Mouse (Mus musculus): Measurements from ENCODE around the gene Vmn1r223. TPM values are rescaled to one million over a fixed set of nuclear protein-coding genes. Genes with fewer than 3 reads are reported as not detected.

Vmn1r223 gene
- polyA plus RNA-seq, 1 experiment from 2014 or later, result not detected

DNA sequence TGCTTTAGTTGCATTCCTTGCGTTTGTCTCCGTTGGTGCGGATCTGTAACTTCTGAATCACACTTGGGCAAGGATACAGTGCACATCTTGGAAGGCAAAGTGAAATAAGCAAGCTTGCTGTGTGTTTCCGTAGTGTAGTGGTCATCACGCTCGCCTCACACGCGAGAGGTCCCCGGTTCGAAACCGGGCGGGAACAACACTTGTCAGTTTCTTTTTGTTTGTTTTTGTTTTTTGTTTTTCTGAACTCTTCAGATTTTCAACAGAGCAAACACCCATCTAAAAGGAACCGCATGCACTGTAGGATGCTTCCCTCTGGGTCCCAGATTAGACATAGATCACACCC, 53.0 kb downstream of the Vmn1r223 start:
- Histone ChIP-seq H3K36me3 (ENCODE audit: control insufficient read depth, insufficient read depth, low read length) (no peaks in the 10 kb centered on the region), H3K27ac (ENCODE audit: low read length) (no peak overlapping the region), H3K4me1 (ENCODE audit: control insufficient read depth, insufficient read depth, low read length) (no peaks in the 10 kb centered on the region), H3K4me3 (ENCODE audit: low read length) (peak overlapping the region; percentile 59), H3K4me2 (ENCODE audit: low read depth, low read length) (peak overlapping the region; percentile 61), H3K27me3 (replicated peaks; ENCODE audit: control insufficient read depth, insufficient read depth, low read length) (no peaks in the 10 kb centered on the region), H3K9me3 (ENCODE audit: control insufficient read depth, low read length) (no peaks in the 10 kb centered on the region), H3K9ac (ENCODE audit: low read depth, low read length) (peak overlapping the region; percentile 53)
- peak; percentile 62 for ATAC-seq
- WGBS, result under 1% methylated on average over 13 of the region's 13 CpGs

Other genes starting within 250 kb of the Vmn1r223 start
- gene Vmn1r213, start 239.5 kb upstream of the Vmn1r223 start, polyA plus RNA-seq (2015; fragmentation: Nextera tagmentation; extraction: Ambion mirVana), result not detected in 2 replicates
- not detected in 2 replicates for gene Vmn1r214, start 216.7 kb upstream of the Vmn1r223 start, polyA plus RNA-seq (2015; fragmentation: Nextera tagmentation; extraction: Ambion mirVana)
- gene Vmn1r215, start 179.1 kb upstream of the Vmn1r223 start, polyA plus RNA-seq (2015; fragmentation: Nextera tagmentation; extraction: Ambion mirVana), result not detected in 2 replicates
- gene Vmn1r217, start 128.9 kb upstream of the Vmn1r223 start, polyA plus RNA-seq (2015; fragmentation: Nextera tagmentation; extraction: Ambion mirVana), result not detected in 2 replicates
- not detected in 2 replicates for gene Vmn1r218, start 114.0 kb upstream of the Vmn1r223 start, polyA plus RNA-seq (2015; fragmentation: Nextera tagmentation; extraction: Ambion mirVana)
- 0.01 TPM in 1 of 2 replicates, not detected in the other for gene Vmn1r219, start 87.8 kb upstream of the Vmn1r223 start, polyA plus RNA-seq (2015; fragmentation: Nextera tagmentation; extraction: Ambion mirVana)
- gene Vmn1r220, start 59.2 kb upstream of the Vmn1r223 start, polyA plus RNA-seq (2015; fragmentation: Nextera tagmentation; extraction: Ambion mirVana), result not detected in 2 replicates
- gene Vmn1r221, start 33.0 kb upstream of the Vmn1r223 start, polyA plus RNA-seq (2015; fragmentation: Nextera tagmentation; extraction: Ambion mirVana), result not detected in 2 replicates
- gene Vmn1r222, start 11.2 kb upstream of the Vmn1r223 start, polyA plus RNA-seq (2015; fragmentation: Nextera tagmentation; extraction: Ambion mirVana), result not detected in 2 replicates
- gene Zfp322a, start 122.1 kb downstream of the Vmn1r223 start, polyA plus RNA-seq (2015; fragmentation: Nextera tagmentation; extraction: Ambion mirVana), result 30.1 and 31.7 TPM in 2 replicates
- gene Abt1, start 176.7 kb downstream of the Vmn1r223 start, polyA plus RNA-seq (2015; fragmentation: Nextera tagmentation; extraction: Ambion mirVana), result 10.2 and 11.2 TPM in 2 replicates
- gene Btn1a1, start 218.8 kb downstream of the Vmn1r223 start, polyA plus RNA-seq (2015; fragmentation: Nextera tagmentation; extraction: Ambion mirVana), result 0.07 and 0.11 TPM in 2 replicates
- 0.12 TPM in 2 replicates for gene Btn2a2, start 241.7 kb downstream of the Vmn1r223 start, polyA plus RNA-seq (2015; fragmentation: Nextera tagmentation; extraction: Ambion mirVana)

All from intestine, embryonic 16.5 days (tissue).